12 mouse cellular contexts compared by ENCODE assay signal in the genomic region with DNA sequence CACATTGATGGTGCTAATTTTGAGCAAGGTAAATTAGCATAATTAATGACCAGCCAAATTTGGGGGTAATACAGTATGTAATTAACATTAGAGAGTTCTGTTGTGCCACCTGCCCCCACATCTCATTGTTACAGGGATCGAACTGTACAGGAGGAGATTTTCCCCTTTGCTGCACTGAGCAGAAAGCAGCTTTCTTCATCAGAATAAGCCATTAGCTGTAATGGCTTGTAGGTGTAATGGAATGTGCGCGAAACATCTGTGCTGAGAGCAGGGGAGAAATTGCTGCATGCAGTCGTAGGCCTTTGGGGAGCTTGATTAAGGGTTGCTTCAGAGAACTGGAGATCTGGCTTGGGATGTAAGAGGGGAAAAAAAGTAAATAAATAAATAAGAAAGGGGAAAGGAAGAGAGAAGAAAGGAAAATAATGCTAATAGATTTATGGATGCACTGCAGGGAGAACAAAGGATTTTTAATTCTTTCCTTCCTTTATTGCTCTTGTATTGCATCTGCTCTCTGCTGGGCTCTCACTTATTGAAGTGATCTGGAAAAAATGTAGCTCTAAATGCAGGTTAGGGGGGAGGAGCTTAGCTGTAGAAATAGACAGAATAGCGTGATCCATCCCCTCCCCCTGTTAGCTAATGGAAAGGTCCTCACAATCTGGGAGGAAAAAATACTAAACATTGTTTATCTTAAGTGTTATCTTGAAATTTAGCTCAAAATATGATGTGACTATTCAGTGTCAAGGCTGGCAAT.
DNase-seq lines count a peak whose midpoint lies in the region; ATAC-seq lines count a peak whose summit lies in the region.
"Had no signal": no experiment of that assay in that cellular context is flagged by ENCODE, and none has a peak within 500 bp of the region (broad histone marks: within the 10 kb centered on the region; RNA-seq: fewer than 3 reads in every experiment).

No protein-coding gene starts in this region.

- 45% methylated on average over 5 of the region's 5 CpGs for WGBS in embryonic facial prominence, embryonic 14.5 days
- WGBS in hindbrain, embryonic 15.5 days, result 29% methylated on average over 5 of the region's 5 CpGs
- WGBS in midbrain, embryonic 15.5 days, result 27% methylated on average over 5 of the region's 5 CpGs

- H3K4me1 ChIP-seq in embryonic facial prominence, embryonic 14.5 days (ENCODE audit: control insufficient read depth, insufficient read depth, low read length), result peaks cover 10% of the 10 kb centered on the region; the same call in 1 of the 2 replicates
- H3K4me1 ChIP-seq in hindbrain, embryonic 15.5 days (replicated peaks), result peaks cover 38% of the 10 kb centered on the region
- peaks cover 31% of the 10 kb centered on the region for H3K4me1 ChIP-seq in midbrain, embryonic 15.5 days
- H3K4me1 ChIP-seq: liver, embryonic 12.5 days had no signal

- intact Hi-C loops in left cerebral cortex, postnatal 36 days (cut with DNase I), result no loop called here

- H3K27ac ChIP-seq in embryonic facial prominence, embryonic 14.5 days (replicated peaks; ENCODE audit: low read depth, low read length), result no peak overlapping the region
- peak overlapping the region; percentile 77 for H3K27ac ChIP-seq in hindbrain, embryonic 15.5 days (replicated peaks)
- H3K27ac ChIP-seq in midbrain, embryonic 15.5 days, result peak overlapping the region; percentile 80
- H3K27ac ChIP-seq: liver, embryonic 12.5 days had no signal

- H3K9me3 ChIP-seq in embryonic facial prominence, embryonic 14.5 days (ENCODE audit: control insufficient read depth, low read length), result no peaks in the 10 kb centered on the region
- H3K9me3 ChIP-seq in hindbrain, embryonic 15.5 days, result no peaks in the 10 kb centered on the region
- no peaks in the 10 kb centered on the region for H3K9me3 ChIP-seq in midbrain, embryonic 15.5 days
- H3K9me3 ChIP-seq: liver, embryonic 12.5 days had no signal

- H3K9ac ChIP-seq in embryonic facial prominence, embryonic 14.5 days (ENCODE audit: low read depth, low read length), result no peak overlapping the region
- no peak overlapping the region for H3K9ac ChIP-seq in hindbrain, embryonic 15.5 days
- no peak overlapping the region for H3K9ac ChIP-seq in midbrain, embryonic 15.5 days
- H3K9ac ChIP-seq: liver, embryonic 12.5 days had no signal

- no peaks in the 10 kb centered on the region for H3K27me3 ChIP-seq in embryonic facial prominence, embryonic 14.5 days (replicated peaks; ENCODE audit: control insufficient read depth, insufficient read depth, low read length)
- H3K27me3 ChIP-seq in hindbrain, embryonic 15.5 days, result no peaks in the 10 kb centered on the region
- no peaks in the 10 kb centered on the region for H3K27me3 ChIP-seq in midbrain, embryonic 15.5 days (replicated peaks)
- H3K27me3 ChIP-seq: CH12.LX; liver, embryonic 12.5 days had no signal

- no peak overlapping the region for H3K4me2 ChIP-seq in embryonic facial prominence, embryonic 14.5 days (ENCODE audit: low read depth, low read length)
- H3K4me2 ChIP-seq in hindbrain, embryonic 15.5 days, result no peak overlapping the region
- H3K4me2 ChIP-seq in midbrain, embryonic 15.5 days, result no peak overlapping the region
- H3K4me2 ChIP-seq: liver, embryonic 12.5 days had no signal

- no peaks in the 10 kb centered on the region for H3K36me3 ChIP-seq in embryonic facial prominence, embryonic 14.5 days (ENCODE audit: control insufficient read depth, insufficient read depth, low read length)
- H3K36me3 ChIP-seq in hindbrain, embryonic 15.5 days, result no peaks in the 10 kb centered on the region
- no peaks in the 10 kb centered on the region for H3K36me3 ChIP-seq in midbrain, embryonic 15.5 days (replicated peaks)
- H3K36me3 ChIP-seq: liver, embryonic 12.5 days had no signal

- H3K4me3 ChIP-seq in embryonic facial prominence, embryonic 14.5 days (ENCODE audit: low read depth, low read length), result no peak overlapping the region
- H3K4me3 ChIP-seq in hindbrain, embryonic 15.5 days, result no peak overlapping the region
- no peak overlapping the region for H3K4me3 ChIP-seq in midbrain, embryonic 15.5 days
- H3K4me3 ChIP-seq: liver, embryonic 12.5 days had no signal

- no peak for ATAC-seq in embryonic facial prominence, embryonic 14.5 days (ENCODE audit: low read depth)
- peak; percentile 86 for ATAC-seq in hindbrain, embryonic 15.5 days (ENCODE audit: low FRiP score, low read depth)
- ATAC-seq in midbrain, embryonic 15.5 days (replicated peaks), result peak; percentile 51; the same call in 1 of the 2 replicates
- ATAC-seq: liver, embryonic 12.5 days had no signal

- DNase-seq in brain, adult 2 months (ENCODE audit: low read depth, low spot score), result peak; percentile 43
- DNase-seq in embryonic facial prominence, embryonic 14.5 days (ENCODE audit: low spot score), result peak; percentile 26
- DNase-seq in thymus, postnatal 36 days, result no peak
- no peak for DNase-seq in cerebellum, postnatal 25 days
- DNase-seq in left cerebral cortex, postnatal 36 days (ENCODE audit: low spot score in 2 of 2), result no peak
- DNase-seq: gastrocnemius, postnatal 36 days; kidney, postnatal 25 days; thymus, adult 18-20 months had no signal

Comparison
In these comparisons a context has a peak if more than half of its experiments do, and no peak if none do; other contexts are left out.
1. DNase-seq: peak in brain, adult 2 months (single experiment) and embryonic facial prominence, embryonic 14.5 days (single experiment); none in thymus, postnatal 36 days (0 of 2), cerebellum, postnatal 25 days (0 of 2) and left cerebral cortex, postnatal 36 days (0 of 2).